Mouse (Mus musculus) lung, adult 2 months (tissue): ENCODE results near the gene Snip1.

Experiments used
- CTCF ChIP-seq: fragments of 200-500 bp; IDR thresholded peaks from 2 replicates; pipeline ENCODE4 v1.5.1; 2011; ENCODE audit warnings: mild to moderate bottlenecking, low read length, control low read depth; ENCODE audit not compliant: insufficient read depth
- POLR2A ChIP-seq: fragments of 200-500 bp; IDR thresholded peaks from 2 replicates; pipeline ENCODE4 v1.6.1; 2011; ENCODE audit warnings: low read depth, mild to moderate bottlenecking, control low read depth, low read length, borderline replicate concordance; ENCODE audit errors: extremely low read depth

GRCm38 (mm10) chr4:125105354-125105753 lies 38.9 kb downstream of the Snip1 start:
- TF ChIP-seq POLR2A (no peak), CTCF (no peak)
